Mouse (Mus musculus) adrenal gland, postnatal 14 days (tissue): ENCODE measurements around the gene Aff2. TPM values are rescaled to one million over a fixed set of nuclear protein-coding genes. Genes with fewer than 3 reads are reported as not detected.
A peak's percentile ranks its signal among the peaks of the same experiment; 100 is the strongest.

Experiments used
- DNase-seq: peaks from one replicate; pipeline ENCODE4 v3.0.0; 2021; ENCODE audit warnings: mixed read lengths
- long read RNA-seq, 2 experiments: library from polyadenylated mRNA; stranded (forward); transcript quantifications; one replicate each; pipeline ENCODE4 v2.0.0; 2021
- total RNA-seq: library from RNA; stranded (reverse); gene quantifications from 2 replicates; pipeline ENCODE4 v1.2.3, GENCODE M21; 2021

The Aff2 gene
- total RNA-seq = 3.8 and 4.7 TPM in 2 replicates
- long read RNA-seq, experiment 1, partial matches to known transcripts = 0 of 1 reads
- long read RNA-seq, experiment 1, other reads (novel, unspliced or antisense) = 1 of 1 reads
- long read RNA-seq, experiment 2 = 0 reads

GRCm38 (mm10) chrX:69360238-69361054, at the start of gene Aff2:
TSS of gene Aff2 (plus strand) at chrX:69360294.
- DNase-seq = peak; percentile 43

- DNase-seq = no peak
These were observed 22.8 kb upstream of the Aff2 start for GRCm38 (mm10) chrX:69337296-69337695.

GRCm38 (mm10) chrX:69355621-69356020, 4.5 kb upstream of the Aff2 start:
- DNase-seq = no peak

- no peak for DNase-seq
These were observed 734 bp upstream of the Aff2 start for GRCm38 (mm10) chrX:69359360-69359759.

GRCm38 (mm10) chrX:69359885-69360237, 233 bp upstream of the Aff2 start:
- no peak for DNase-seq

- DNase-seq = no peak
These were observed 1.0 kb downstream of the Aff2 start for GRCm38 (mm10) chrX:69361055-69361558.

GRCm38 (mm10) chrX:69364198-69364597, 4.1 kb downstream of the Aff2 start:
- DNase-seq = no peak

- DNase-seq = no peak
These were observed 13.2 kb downstream of the Aff2 start for GRCm38 (mm10) chrX:69373341-69373740.

GRCm38 (mm10) chrX:69389738-69390137, 29.6 kb downstream of the Aff2 start:
- no peak for DNase-seq

GRCm38 (mm10) chrX:69415043-69415442, 54.9 kb downstream of the Aff2 start:
- no peak for DNase-seq

GRCm38 (mm10) chrX:69438422-69438821, 78.3 kb downstream of the Aff2 start:
- DNase-seq = no peak

GRCm38 (mm10) chrX:69441937-69442336, 81.8 kb downstream of the Aff2 start:
- no peak for DNase-seq

- DNase-seq = no peak
These were observed 100.8 kb downstream of the Aff2 start for GRCm38 (mm10) chrX:69460896-69461295.

- DNase-seq = no peak
These were observed 142.0 kb downstream of the Aff2 start for GRCm38 (mm10) chrX:69502061-69502460.

GRCm38 (mm10) chrX:69518040-69518575, 158.0 kb downstream of the Aff2 start:
- DNase-seq = no peak

- DNase-seq = no peak
These were observed 180.7 kb downstream of the Aff2 start for GRCm38 (mm10) chrX:69540811-69541210.

- DNase-seq = no peak
These were observed 219.9 kb downstream of the Aff2 start for GRCm38 (mm10) chrX:69579903-69580459.

GRCm38 (mm10) chrX:69608793-69609192, 248.7 kb downstream of the Aff2 start:
- no peak for DNase-seq

- no peak for DNase-seq
These were observed 302.9 kb downstream of the Aff2 start for GRCm38 (mm10) chrX:69663038-69663437.

GRCm38 (mm10) chrX:69666145-69666677, 306.1 kb downstream of the Aff2 start:
- DNase-seq = no peak

- DNase-seq = peak; percentile 23
These were observed 315.6 kb downstream of the Aff2 start for GRCm38 (mm10) chrX:69675691-69676090.

GRCm38 (mm10) chrX:69698840-69699239, 338.7 kb downstream of the Aff2 start:
- DNase-seq = no peak

- no peak for DNase-seq
These were observed 378.9 kb downstream of the Aff2 start for GRCm38 (mm10) chrX:69738972-69739371.
